Mouse (Mus musculus) embryonic fibroblast, embryonic 13.5 days (primary cell): ENCODE results near the gene Slc44a3.

Source experiments
- CTCF ChIP-seq: IDR thresholded peaks from 2 replicates; pipeline ENCODE4 v1.5.1; 2011; ENCODE audit warnings: mild to moderate bottlenecking, control low read depth, low read length, moderate library complexity, borderline replicate concordance; ENCODE audit not compliant: insufficient read depth
- POLR2A ChIP-seq: IDR thresholded peaks from 2 replicates; pipeline ENCODE4 v1.6.1; 2011; ENCODE audit warnings: low read depth, mild to moderate bottlenecking, control low read depth, low read length, moderate library complexity

GRCm38 (mm10) chr3:121569004-121569403 lies 36.8 kb upstream of the Slc44a3 start:
- TF ChIP-seq CTCF: no peak
- TF ChIP-seq POLR2A: no peak
